Mouse (Mus musculus) embryo, embryonic 11.5 days (tissue): ENCODE measurements around the gene Pxmp2.

Experiments used
- DNase-seq: peaks from one replicate; pipeline ENCODE4 v3.0.0-alpha.2; 2012; ENCODE audit warnings: low read depth, low spot score

The Pxmp2 gene

GRCm38 (mm10) chr5:110230780-110231461, 55.1 kb downstream of the Pxmp2 start, which contains the start of gene Ankle2:
Ankle2 (plus strand) TSS chr5:110231004.
- DNase-seq = peak; percentile 93

GRCm38 (mm10) chr5:110230401-110230779, 55.6 kb downstream of the Pxmp2 start:
- DNase-seq = no peak

GRCm38 (mm10) chr5:110227336-110227883, 58.6 kb downstream of the Pxmp2 start:
- no peak for DNase-seq

GRCm38 (mm10) chr5:110225056-110225455, 60.9 kb downstream of the Pxmp2 start:
- no peak for DNase-seq
